Mouse (Mus musculus): ENCODE results near the gene Fkbpl.

Fkbpl gene

GRCm38 (mm10) chr17:34648141-34648890, 3.8 kb downstream of the Fkbpl start:
- no peak for DNase-seq

- no peak for DNase-seq
Measured at GRCm38 (mm10) chr17:34649106-34649864, 4.7 kb downstream of the Fkbpl start.

- no peak for DNase-seq
Measured at GRCm38 (mm10) chr17:34650781-34651180, 6.2 kb downstream of the Fkbpl start.

- peak; percentile 66 for DNase-seq
Measured at GRCm38 (mm10) chr17:34651507-34652221, 7.1 kb downstream of the Fkbpl start.

GRCm38 (mm10) chr17:34652546-34652945, 8.0 kb downstream of the Fkbpl start:
- DNase-seq = no peak

- DNase-seq = no peak
Measured at GRCm38 (mm10) chr17:34652985-34653384, 8.4 kb downstream of the Fkbpl start.

GRCm38 (mm10) chr17:34653746-34654285, 9.3 kb downstream of the Fkbpl start:
- DNase-seq = peak; percentile 68

- no peak for DNase-seq
Measured at GRCm38 (mm10) chr17:34654392-34654791, 9.8 kb downstream of the Fkbpl start.

GRCm38 (mm10) chr17:34655160-34655559, 10.6 kb downstream of the Fkbpl start:
- no peak for DNase-seq

- DNase-seq = no peak
Measured at GRCm38 (mm10) chr17:34655581-34655991, 11.0 kb downstream of the Fkbpl start.

GRCm38 (mm10) chr17:34656666-34657065, 12.1 kb downstream of the Fkbpl start:
- no peak for DNase-seq

- no peak for DNase-seq
Measured at GRCm38 (mm10) chr17:34657271-34657670, 12.7 kb downstream of the Fkbpl start.

- no peak for DNase-seq
Measured at GRCm38 (mm10) chr17:34658145-34658544, 13.6 kb downstream of the Fkbpl start.

- no peak for DNase-seq
Measured at GRCm38 (mm10) chr17:34658591-34658990, 14.0 kb downstream of the Fkbpl start.

- DNase-seq = no peak
Measured at GRCm38 (mm10) chr17:34659181-34659896, 14.8 kb downstream of the Fkbpl start.

GRCm38 (mm10) chr17:34659897-34660214, 15.3 kb downstream of the Fkbpl start:
- DNase-seq = no peak

GRCm38 (mm10) chr17:34660259-34660820, 15.8 kb downstream of the Fkbpl start:
- no peak for DNase-seq

- peak; percentile 28 for DNase-seq
Measured at GRCm38 (mm10) chr17:34661121-34661591, 16.6 kb downstream of the Fkbpl start.

- no peak for DNase-seq
Measured at GRCm38 (mm10) chr17:34662468-34662867, 17.9 kb downstream of the Fkbpl start.

- DNase-seq = no peak
Measured at GRCm38 (mm10) chr17:34662978-34663377, 18.4 kb downstream of the Fkbpl start.

GRCm38 (mm10) chr17:34663558-34663957, 19.0 kb downstream of the Fkbpl start:
- no peak for DNase-seq

GRCm38 (mm10) chr17:34664472-34664871, 19.9 kb downstream of the Fkbpl start:
- no peak for DNase-seq
